Mouse (Mus musculus): ENCODE data around the gene Rarres1.

Rarres1 gene

DNA sequence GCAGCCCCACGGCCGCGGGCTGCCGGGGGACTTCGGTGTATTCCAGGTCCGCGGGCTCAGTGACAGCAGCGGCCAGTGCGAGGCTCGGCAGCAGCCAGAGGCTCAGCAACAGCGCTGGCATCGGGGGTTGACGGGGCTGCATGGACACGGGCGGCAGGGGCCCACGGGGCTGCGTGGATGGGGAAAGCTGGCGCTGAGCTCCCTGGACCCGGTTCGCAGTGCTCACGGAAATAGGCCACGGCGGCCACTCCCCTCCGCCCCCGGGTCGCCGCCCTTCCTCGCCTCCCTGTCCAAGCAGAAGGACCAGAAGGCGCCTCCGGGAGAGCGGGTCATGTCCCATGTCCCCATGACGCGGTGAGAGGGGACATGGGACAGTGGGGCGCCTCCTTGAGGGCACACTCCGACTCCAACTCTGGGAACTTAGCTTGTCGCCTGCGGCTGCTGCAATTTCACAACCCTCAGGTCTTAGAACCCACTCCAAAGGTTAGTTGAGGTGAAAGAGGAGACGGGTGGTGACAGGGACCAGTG is at the start of gene Rarres1:
Gene Rarres1 (minus strand): TSS at position 250 of the 528 bp plus-strand sequence.
- peak; percentile 5 for DNase-seq (ENCODE audit: low spot score)

DNA sequence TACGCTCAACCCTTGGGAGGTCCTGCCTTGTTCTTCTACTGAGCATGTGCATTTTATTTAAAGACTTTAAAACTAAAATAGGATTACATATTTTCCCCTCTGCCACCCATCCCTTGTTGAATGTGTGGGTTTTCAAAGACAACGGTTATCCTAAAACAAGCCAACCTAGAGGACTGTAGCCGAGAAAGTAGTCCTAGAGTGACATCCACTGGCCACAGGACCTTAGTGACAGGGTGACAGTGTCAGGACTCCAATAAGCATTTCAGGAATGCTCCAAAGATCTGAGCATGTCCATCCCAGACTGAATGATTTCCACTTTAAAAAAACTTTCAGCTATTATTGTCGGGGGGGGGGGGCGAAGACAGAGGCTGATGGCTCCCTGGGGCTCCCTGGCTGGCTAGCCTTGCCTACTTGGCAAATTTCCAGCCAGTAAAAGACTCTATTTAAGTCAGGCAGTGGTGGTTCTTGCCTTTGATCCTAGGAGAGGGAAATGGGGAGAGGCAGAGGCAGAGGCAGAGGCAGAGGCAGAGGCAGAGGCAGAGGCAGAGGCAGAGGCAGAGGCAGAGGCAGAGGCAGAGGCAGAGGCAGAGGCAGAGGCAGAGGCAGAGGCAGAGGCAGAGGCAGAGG is 49.5 kb upstream of the Rarres1 start:
- DNase-seq (ENCODE audit: low spot score) = no peak

DNA sequence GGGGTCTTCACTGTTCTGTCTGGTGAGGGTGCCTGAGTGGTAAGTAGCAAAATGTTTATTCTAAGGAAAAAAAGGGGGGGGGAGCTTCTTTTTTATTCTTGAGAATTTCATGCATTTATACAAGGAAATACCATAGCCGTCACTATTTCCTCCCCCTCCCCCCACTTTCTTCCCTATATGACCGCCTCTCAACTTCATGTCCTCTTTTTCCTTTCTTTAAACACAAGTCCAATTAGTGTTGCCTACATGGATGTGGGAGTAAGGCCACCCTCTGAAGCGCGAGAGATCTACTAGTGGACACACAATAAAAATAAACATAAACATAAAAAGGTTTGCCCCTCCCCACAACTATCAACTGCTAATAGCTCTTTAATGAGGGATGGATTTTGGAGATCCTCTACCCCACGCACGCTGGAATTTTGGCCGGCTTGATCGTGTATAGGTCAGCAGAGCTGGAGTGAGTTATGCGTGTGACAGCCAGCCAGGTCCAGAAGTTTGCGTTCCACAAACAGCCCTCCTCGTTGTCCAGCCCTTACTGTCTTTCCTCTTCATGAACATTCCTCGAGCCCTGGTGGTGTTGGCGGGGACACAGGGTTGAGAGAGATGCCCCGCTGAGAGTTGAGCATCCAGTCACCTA is 42.5 kb upstream of the Rarres1 start:
- no peak for DNase-seq (ENCODE audit: low spot score)

DNA sequence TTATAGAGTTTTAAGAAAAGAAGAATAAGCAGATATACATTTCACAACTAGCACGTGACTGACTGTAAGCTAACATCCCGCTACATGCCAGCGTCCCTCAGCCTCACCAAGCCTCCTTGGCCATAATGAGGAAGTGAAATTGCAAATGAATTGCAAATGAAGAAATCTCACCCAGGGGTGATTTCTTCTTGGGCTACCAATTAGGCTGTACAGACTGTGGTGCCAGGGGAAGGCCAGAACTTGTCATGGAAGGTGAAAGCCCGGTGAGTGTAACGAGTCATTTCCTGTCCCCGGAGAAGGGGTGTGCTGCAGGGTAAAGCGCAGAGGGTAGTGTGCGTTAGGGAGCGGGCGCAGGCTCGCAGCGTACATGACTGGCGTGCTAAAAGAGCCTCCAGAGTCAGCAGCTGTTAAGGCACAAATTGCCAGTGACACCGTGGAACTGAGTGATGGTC is 41.9 kb upstream of the Rarres1 start:
- peak; percentile 57 for DNase-seq (ENCODE audit: low spot score)

DNA sequence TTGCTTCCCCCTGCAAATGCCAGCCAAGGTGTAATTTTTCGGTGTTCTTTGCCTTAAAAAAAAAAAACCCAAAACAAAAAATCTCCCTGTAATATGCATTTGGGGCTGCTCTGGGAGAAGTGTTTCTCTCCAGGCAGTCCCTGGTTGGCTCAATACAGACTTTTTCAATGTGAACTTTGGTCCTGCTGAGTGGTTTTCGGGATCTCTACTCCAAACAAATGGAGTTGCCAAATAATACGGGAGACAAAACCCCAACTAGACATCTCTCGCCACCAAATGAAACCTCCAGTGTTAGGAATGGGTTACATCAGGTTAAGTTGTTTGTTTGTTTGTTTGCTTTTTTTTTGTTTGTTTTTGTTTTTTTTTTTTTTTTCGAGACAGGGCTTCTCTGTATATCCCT is 39.9 kb upstream of the Rarres1 start:
- no peak for DNase-seq (ENCODE audit: low spot score)

DNA sequence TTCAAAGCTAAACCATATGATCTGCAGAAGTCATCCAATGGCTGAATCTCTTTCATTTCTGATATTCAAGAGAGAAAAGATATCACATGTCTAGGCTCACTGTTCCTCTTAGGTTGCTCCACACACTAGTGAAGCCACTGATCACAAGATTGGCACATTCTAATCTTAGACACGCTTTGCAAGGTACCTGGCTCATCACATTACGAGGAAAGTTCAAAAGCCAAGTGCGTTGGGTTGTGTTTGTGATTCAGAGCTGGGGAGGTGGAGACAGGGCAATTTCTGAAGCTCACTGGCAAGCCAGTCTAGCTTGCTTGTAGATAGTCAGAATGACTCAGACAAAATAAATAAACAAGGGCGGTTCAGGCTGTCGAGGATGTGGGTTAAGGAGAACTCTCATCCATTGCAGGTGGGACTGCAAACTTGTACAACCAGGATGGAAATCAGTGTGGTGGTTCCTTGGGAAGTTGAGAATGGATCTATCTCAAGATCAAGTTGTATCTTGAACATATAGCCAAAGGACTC is 38.7 kb upstream of the Rarres1 start:
- DNase-seq (ENCODE audit: low spot score) = no peak

DNA sequence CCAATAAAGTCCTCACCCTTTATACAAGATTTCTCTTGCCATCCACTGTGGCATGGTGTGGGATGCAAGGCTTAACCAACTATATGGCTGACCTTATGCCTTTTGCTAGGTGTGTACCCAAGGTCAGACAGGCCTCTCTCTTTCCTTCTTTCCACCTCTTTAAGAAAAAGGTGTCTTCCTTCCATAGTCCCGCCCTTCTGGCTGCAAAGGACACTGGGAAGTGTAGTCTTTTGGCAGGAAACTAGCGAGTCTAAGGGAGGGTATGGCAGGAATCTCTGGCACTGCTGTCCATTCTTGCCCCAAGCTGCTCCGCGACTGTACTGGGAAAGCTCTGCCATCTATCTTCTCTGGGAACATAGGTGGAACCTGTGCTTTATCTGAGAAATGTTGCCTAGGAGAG is 38.0 kb upstream of the Rarres1 start:
- DNase-seq (ENCODE audit: low spot score) = no peak

DNA sequence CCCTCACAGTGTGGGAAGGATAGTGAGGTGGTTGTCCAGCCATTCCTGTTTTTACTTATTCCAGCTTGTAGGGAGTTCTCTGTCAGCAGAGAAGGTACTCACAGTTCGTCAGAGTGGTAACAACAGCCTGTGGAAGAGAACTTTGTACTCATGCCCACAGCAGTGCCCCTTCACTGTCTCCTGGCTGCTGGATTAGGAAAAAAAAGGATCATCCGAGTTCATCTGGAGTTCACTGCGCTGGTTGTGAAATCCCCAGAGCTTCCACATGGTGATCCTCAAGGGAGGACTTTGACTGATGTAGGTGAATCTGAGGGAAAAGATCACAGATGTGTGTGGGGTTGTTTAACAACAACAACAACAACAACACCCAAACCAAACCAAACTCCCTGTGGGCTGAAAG is 35.9 kb upstream of the Rarres1 start:
- DNase-seq (ENCODE audit: low spot score) = no peak

DNA sequence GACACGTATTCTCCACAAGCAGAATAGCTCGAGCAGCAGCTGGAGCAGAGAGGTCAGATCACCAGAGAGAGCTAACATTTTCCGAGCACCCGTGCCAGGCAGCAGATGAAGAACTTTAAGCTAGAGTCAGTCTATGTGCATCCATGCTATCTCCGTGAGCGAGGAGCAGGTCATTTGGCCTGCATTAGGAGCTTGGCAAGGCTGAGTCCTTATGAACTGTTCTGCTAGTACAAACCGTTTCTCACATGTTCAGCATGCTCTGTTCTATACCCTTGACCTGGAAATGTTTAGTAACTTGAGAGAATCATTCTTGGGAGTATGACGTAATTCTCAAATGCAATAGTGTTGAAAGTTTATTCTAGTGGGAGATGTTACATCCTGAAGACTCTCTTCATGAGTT is 28.3 kb upstream of the Rarres1 start:
- DNase-seq (ENCODE audit: low spot score) = no peak

DNA sequence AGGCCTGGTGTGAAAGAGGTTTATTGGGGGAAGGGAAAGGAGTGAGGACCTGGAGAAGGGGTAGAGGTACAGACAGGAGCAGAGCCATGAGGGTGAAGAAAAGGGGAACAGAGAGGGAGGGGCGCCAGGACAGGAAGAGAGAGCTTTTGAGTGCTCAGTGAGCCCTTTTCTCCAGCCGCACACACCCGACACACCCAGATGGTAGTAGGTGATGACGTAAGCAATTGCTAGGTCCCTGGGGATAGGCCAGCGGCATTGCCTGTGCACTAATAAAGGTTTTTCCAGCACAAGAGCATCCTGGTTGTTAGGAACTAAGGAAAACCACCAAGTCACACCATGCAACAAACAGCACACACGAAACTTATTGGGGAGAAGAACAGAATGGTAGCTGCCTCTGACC is 9.4 kb upstream of the Rarres1 start:
- DNase-seq (ENCODE audit: low spot score) = no peak

DNA sequence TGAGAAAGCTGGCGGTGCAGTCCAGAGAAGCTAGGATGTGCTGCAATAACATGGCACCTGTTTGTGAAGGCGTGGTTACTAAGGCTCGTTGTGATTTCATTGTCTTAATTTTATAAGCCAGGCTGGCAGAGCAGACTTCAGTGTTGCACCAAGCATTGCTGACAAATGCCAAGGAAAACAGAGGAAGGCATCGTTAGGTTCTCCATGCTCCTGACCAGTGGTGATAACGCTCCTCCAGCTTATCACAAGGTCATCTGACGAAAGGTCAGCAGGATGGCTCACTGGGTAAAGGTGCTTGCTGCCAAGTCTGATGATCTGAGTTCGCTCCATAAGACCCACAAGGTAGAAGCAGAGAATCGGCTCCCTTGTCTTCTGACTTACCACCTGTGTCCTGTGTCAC is 7.4 kb upstream of the Rarres1 start:
- DNase-seq (ENCODE audit: low spot score) = no peak

DNA sequence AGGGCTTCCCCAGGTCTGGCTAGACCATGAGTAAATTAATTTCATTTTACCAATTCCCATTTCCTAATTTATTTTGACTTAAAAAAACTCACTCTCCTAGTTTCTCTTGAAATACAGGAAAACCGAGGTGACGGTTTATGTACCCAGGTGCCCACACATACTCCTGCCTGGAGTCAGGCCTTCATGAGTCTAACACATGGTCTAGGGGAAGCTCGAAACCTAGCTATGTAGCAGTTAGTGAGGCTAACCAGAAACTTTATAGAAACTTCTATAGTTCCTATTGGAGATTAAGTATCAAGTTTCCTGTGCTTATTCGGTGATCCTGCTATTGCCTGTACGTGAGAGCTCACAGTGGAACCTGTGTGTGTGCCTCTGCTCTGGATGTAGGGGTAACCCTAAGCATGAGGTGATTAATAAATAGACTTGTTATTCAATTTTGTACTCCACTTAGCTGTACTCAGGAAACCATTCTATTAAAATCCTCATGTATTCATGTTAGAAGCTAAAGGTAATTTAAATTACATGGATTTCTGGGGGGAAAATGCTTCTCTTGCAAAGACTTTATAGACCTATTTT is 5.3 kb upstream of the Rarres1 start:
- DNase-seq (ENCODE audit: low spot score) = no peak

DNA sequence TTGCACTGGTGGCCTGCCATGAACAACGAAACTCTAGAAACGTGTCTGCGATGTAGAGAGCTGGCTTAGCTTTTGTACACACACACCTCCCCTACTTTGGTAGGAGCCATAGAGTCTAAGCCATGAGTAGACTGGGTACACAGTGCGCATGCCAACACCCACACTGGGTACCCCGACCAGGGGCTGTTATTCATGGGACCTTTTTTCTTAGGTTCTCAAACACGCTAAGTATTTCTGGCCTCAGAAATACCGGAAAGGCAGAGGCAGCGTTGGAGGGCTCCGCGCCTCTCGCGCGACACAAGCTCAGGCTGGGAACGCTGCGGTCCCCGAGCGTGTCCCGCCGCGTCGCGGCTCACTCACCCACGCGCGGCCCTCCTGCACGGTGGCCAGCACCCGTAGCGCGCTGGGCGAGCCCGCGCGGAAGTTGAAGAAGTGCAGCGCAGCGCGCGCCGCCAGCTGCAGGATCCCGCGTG is 486 bp downstream of the Rarres1 start:
- peak; percentile 7 for DNase-seq (ENCODE audit: low spot score)

DNA sequence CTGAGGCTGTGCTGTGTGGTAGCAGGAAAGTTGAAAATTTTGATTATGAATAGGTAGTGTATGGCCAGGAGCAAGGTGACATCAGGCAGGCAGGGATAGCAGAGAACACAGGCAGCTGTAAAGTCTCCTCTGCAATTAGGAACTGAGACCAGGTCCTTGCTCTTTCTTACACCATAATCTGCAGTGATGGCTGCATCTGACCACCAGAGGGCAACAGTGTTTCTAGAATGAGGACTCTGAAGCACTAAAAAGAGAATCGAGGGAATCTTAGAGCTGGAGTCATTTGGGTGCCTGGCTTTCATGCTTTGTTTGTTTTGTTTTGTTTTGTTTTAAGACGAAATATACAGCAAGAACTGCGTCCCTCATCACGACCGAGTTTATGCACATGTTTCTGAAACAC is 2.5 kb downstream of the Rarres1 start:
- peak; percentile 76 for DNase-seq (ENCODE audit: low spot score)

DNA sequence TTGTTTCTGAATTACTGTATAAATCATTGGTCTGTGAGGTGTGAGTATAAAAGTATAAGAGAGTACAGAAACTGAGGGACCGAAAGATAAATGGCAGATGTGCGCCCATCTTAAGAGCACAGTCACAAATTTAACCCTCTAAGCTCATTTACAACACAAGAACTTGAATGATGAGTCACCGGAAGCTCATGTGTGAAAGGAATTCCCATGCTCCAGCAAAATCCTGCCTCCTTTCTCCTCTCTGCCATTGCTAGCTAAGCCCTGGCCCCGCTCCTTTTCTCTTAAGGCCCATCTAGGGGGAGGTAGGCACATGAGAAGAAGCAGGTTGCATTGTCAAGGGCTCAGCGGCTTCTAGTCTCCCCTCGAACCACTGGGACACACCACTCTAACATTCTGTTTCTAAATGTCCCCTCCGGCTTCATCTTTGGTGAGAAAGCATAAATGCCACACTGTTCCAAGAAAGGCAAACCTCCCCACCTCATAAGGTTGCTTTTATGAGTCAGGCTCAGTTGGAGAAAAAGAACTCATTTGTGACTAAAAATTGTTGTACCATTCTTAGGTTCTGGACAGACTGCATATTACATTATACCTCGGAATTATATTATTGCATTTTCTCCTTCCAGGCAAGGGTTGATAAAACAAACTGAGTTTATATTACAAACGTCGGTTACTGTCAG is 7.0 kb downstream of the Rarres1 start:
- DNase-seq (ENCODE audit: low spot score) = no peak

DNA sequence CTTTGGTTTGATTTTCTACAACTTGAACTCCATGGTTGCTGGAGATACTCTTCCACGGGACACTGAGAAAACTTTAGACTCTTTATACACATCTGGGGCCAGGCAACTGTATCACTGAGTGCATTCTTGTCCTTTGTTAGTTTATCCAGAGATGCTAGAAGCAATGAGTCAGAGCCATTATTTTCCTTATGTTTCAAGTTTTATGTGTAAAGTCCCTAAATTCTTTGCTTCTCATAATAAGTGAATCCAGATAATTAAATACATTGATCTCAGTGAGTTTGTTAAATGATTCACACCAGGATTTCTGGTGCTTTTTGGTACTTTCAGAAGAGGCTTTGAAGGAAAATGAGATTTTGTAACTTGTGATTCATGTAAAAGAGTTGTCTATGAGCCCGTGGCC is 10.0 kb downstream of the Rarres1 start:
- no peak for DNase-seq (ENCODE audit: low spot score)

DNA sequence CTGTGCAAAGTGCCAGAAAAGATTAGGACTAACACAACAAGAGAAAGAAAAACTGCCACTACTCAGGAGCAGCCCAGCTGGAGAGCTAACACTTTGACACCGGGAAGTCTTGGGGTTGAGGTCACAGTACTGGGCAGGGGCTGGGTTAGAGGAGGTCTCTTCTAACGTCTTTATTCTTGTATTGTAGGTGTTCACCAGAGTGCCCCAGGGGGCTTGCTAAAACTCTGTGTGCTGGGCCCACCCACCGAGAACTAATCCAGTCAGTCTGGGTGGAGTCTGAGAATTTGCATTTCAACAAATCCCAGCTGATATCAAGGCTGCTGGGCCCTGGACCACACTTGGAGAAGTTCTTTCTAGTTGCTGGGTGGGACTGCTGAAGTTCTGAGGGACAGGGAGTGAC is 11.4 kb downstream of the Rarres1 start:
- DNase-seq (ENCODE audit: low spot score) = no peak

DNA sequence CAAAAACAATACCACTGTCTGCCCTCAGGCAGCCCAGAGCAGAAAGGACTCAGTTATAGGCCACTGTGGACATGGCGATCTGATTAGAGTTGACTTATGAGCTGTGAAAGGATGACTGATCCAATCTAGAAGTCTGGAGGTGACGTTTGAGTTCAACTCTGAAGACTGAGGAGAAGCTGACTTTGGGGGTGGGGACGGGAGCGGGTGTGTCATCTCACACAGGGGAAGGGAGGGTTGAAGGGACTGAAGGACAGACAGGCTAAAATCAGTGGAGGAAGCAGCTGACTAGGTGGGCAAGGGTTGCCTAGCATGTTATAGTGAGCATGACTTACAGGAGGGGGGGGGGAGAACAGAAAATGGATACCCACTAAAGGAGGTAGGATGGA is 15.9 kb downstream of the Rarres1 start:
- no peak for DNase-seq (ENCODE audit: low spot score)

DNA sequence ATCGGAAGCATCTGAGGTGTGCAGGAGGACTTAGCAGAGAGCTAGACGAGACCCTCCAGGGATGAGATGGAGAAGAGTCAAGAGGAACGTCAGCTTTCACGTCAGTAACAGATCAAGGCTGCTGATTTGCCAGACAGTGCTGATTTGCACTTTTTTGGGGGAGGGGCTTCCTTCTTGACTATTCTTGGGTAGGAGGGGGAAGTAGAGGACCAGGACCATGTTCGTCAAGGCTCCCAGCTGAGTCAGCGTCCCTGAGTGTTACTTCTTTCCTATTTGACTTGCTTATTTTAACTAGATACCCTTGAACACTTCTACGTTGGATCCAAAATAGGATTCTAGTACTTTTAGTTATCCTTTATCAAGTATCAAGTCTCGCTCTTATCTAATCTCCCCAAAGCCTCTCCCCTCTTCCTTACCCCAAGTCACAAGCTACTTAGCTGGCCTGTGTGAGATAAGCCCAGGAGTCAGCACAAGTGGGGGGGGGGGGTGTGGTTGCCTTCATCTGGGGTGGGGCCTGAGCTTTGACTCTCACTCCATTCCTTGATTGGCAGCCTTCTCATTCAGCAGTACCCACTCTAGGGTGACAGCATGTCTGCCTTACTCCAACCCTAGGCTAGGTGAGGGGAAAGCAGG is 16.4 kb downstream of the Rarres1 start:
- no peak for DNase-seq (ENCODE audit: low spot score)

DNA sequence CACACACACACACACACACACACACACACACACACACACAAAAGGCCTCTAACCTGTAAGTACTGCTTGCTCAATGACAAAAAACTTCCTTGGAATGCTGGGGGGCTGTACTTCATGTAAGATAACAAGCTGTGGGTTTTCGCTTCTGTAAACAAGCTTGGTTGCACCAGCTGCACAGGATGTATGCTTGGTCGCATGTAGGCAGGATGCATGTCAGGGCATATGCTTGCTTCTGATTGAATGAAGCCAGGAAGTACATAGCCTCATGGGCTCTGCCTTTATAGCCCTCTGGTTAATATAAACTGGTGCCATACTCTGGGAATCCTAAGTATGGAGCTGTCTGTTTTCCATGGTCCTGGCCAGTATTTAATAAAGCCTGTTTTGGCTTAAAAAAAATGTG is 17.3 kb downstream of the Rarres1 start:
- no peak for DNase-seq (ENCODE audit: low spot score)

DNA sequence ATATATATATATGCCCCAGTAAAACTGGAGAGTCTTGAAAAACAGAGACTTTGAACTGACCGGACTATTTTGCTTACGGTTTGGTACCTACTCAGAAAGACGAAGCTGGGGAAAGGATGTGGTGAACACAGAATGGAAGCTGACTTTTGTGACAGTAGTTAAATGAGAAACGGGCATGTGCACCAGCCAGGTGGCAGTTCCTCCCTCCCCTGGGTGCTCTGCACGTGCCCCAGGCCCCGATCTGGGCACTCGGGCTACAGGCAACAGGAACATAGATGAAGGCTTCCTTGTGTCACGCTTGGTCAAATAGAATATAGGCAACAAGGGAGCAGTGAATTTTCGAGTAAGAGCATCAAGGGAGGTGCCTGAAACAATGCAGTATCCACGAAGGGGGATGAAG is 19.0 kb downstream of the Rarres1 start:
- DNase-seq (ENCODE audit: low spot score) = no peak

DNA sequence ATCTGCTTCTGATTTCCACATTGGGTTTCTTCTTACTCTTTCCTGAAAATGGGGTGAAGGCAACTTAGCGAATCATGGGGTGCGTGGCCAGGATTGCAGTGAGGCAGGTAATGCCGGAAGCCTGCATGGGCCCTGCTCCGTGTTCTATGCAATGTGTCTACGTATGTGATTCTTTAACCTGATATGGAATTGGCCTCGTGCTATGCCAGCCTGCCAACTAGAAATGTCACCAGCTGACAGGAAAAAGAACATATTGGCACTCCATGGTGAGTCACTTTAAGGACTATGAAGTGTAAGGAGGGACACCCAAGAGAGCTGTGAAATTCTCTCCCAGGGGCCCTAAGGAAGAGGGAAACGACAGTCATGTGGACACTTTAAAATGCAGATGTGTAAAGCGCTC is 22.2 kb downstream of the Rarres1 start:
- no peak for DNase-seq (ENCODE audit: low spot score)

Data from lung, postnatal 25 days (tissue).